ENCODE assay signal across 9 mouse cellular contexts in genomic region chr10:44779568-44780207, GRCm38 (mm10).
A peak's percentile ranks its signal among the peaks of the same experiment; 100 is the strongest.
DNase-seq lines count a peak whose midpoint lies in the region.
"Had no signal": no experiment of that assay in that cellular context is flagged by ENCODE, and none has a peak within 500 bp of the region (broad histone marks: within the 10 kb centered on the region; RNA-seq: fewer than 3 reads in every experiment).

No protein-coding gene starts in this region.

- DNase-seq in cerebellum, postnatal 14 days, result peak; percentile 33 to 50
- no peak for DNase-seq in cerebellum, postnatal 4 days (ENCODE audit: low spot score in 2 of 2)
- DNase-seq in kidney, postnatal 25 days, result peak; percentile 26 to 28
- DNase-seq in kidney, adult 9 months, result no peak
- DNase-seq in testis, postnatal 14 days (ENCODE audit: low spot score), result peak; percentile 6
- DNase-seq in testis, postnatal 10 days (ENCODE audit: low spot score), result no peak
- DNase-seq in ovary, adult 18-20 months (ENCODE audit: low spot score), result no peak
- no peak for DNase-seq in spleen, postnatal 4 days (ENCODE audit: low spot score in 2 of 2)
- DNase-seq: kidney, postnatal 4 days had no signal

Comparison
In these comparisons a context has a peak if more than half of its experiments do, and no peak if none do; other contexts are left out.
1. DNase-seq: peak in cerebellum, postnatal 14 days (2 of 2), kidney, postnatal 25 days (2 of 2) and testis, postnatal 14 days (single experiment); none in cerebellum, postnatal 4 days (0 of 2), kidney, adult 9 months (single experiment), testis, postnatal 10 days (single experiment), ovary, adult 18-20 months (single experiment) and spleen, postnatal 4 days (0 of 2).